ENCODE assay signal across 7 mouse cellular contexts in genomic region chr7:81991611-81992061, GRCm38 (mm10). TPM values are rescaled to one million over a fixed set of nuclear protein-coding genes. Genes with fewer than 3 reads are reported as not detected.
DNase-seq lines count a peak whose midpoint lies in the region; ATAC-seq lines count a peak whose summit lies in the region.

No protein-coding gene starts in this region.

- no peaks in the 10 kb centered on the region for H3K9me3 ChIP-seq in forebrain, embryonic 14.5 days (replicated peaks; ENCODE audit: control insufficient read depth, low read length)
- no peaks in the 10 kb centered on the region for H3K9me3 ChIP-seq in liver, embryonic 12.5 days (replicated peaks)
- H3K9me3 ChIP-seq in stomach, embryonic 15.5 days = no peaks in the 10 kb centered on the region

- ATAC-seq in forebrain, embryonic 14.5 days = no peak
- ATAC-seq in liver, embryonic 12.5 days = no peak
- no peak for ATAC-seq in stomach, embryonic 15.5 days (ENCODE audit: insufficient read depth, low FRiP score, low read depth)

- peaks cover 71% of the 10 kb centered on the region for H3K27me3 ChIP-seq in forebrain, embryonic 14.5 days (replicated peaks; ENCODE audit: control insufficient read depth, insufficient read depth, low read length)
- H3K27me3 ChIP-seq in liver, embryonic 12.5 days (replicated peaks) = peaks cover 83% of the 10 kb centered on the region
- H3K27me3 ChIP-seq in stomach, embryonic 15.5 days (replicated peaks) = peaks cover 35% of the 10 kb centered on the region

- no peak overlapping the region for H3K27ac ChIP-seq in forebrain, embryonic 14.5 days (ENCODE audit: low read depth, low read length)
- no peak overlapping the region for H3K27ac ChIP-seq in liver, embryonic 12.5 days
- H3K27ac ChIP-seq in stomach, embryonic 15.5 days = no peak overlapping the region

- peak overlapping the region; percentile 47 for H3K4me3 ChIP-seq in forebrain, embryonic 14.5 days (ENCODE audit: low read depth, low read length)
- peak overlapping the region; percentile 54 for H3K4me3 ChIP-seq in liver, embryonic 12.5 days
- H3K4me3 ChIP-seq in stomach, embryonic 15.5 days (replicated peaks) = peak overlapping the region; percentile 54

- under 1% methylated on average over 36 of the region's 36 CpGs for WGBS in forebrain, embryonic 14.5 days
- WGBS in liver, embryonic 12.5 days (ENCODE audit: insufficient replicate concordance) = 2% methylated on average over 36 of the region's 36 CpGs
- WGBS in stomach, embryonic 15.5 days = under 1% methylated on average over 35 of the region's 36 CpGs

- DNase-seq in 3134 (ENCODE audit: extremely low read depth, insufficient read length, low spot score) (peak; percentile 69), 3T3-L1 (ENCODE audit: low read depth, low spot score) (peak; percentile 27)
- peak; percentile 42 for DNase-seq in forebrain, embryonic 14.5 days (ENCODE audit: low spot score)
- DNase-seq in right cerebral cortex, postnatal 10 days (ENCODE audit: low spot score in 2 of 2) = no peak
- DNase-seq in layer of hippocampus, adult 9-11 months = no peak

- H3K9ac ChIP-seq in forebrain, embryonic 14.5 days (ENCODE audit: low read length) = peak overlapping the region; percentile 46
- H3K9ac ChIP-seq in liver, embryonic 12.5 days = no peak overlapping the region
- H3K9ac ChIP-seq in stomach, embryonic 15.5 days = no peak overlapping the region

- H3K4me2 ChIP-seq in forebrain, embryonic 14.5 days (ENCODE audit: low read length) = peak overlapping the region; percentile 91
- peak overlapping the region; percentile 64 for H3K4me2 ChIP-seq in liver, embryonic 12.5 days
- H3K4me2 ChIP-seq in stomach, embryonic 15.5 days = peak overlapping the region; percentile 96

- H3K36me3 ChIP-seq in forebrain, embryonic 14.5 days (ENCODE audit: control insufficient read depth, insufficient read depth, low read length) = no peaks in the 10 kb centered on the region
- H3K36me3 ChIP-seq in liver, embryonic 12.5 days = no peaks in the 10 kb centered on the region
- no peaks in the 10 kb centered on the region for H3K36me3 ChIP-seq in stomach, embryonic 15.5 days

- H3K4me1 ChIP-seq in forebrain, embryonic 14.5 days (ENCODE audit: control insufficient read depth, insufficient read depth, low read length) = no peaks in the 10 kb centered on the region
- peaks cover 9% of the 10 kb centered on the region; the same call in 1 of the 2 replicates for H3K4me1 ChIP-seq in liver, embryonic 12.5 days
- H3K4me1 ChIP-seq in stomach, embryonic 15.5 days = peaks cover 16% of the 10 kb centered on the region

RNA-seq across cellular contexts. Expression of gene Bnc1, which starts 0.5 kb away (rescaled TPM):
- 0.06 and 0.15 TPM in 2 replicates for polyA plus RNA-seq in forebrain, embryonic 14.5 days (2014; fragmentation: Nextera tagmentation; extraction: Ambion mirVana)
- 1.8 and 1.9 TPM in 2 replicates for polyA plus RNA-seq in liver, embryonic 12.5 days (2016; fragmentation: Nextera tagmentation; extraction: Ambion mirVana)
- 3.8 and 4.0 TPM in 2 replicates for polyA plus RNA-seq in stomach, embryonic 15.5 days (2015; fragmentation: Nextera tagmentation; extraction: Ambion mirVana)

RNA-seq across cellular contexts. Expression of gene Hdgfl3, which starts 57.4 kb away (rescaled TPM):
- 62.2 and 62.3 TPM in 2 replicates for polyA plus RNA-seq in forebrain, embryonic 14.5 days (2014; fragmentation: Nextera tagmentation; extraction: Ambion mirVana)
- polyA plus RNA-seq in liver, embryonic 12.5 days (2016; fragmentation: Nextera tagmentation; extraction: Ambion mirVana) = 2.0 and 2.5 TPM in 2 replicates
- polyA plus RNA-seq in stomach, embryonic 15.5 days (2015; fragmentation: Nextera tagmentation; extraction: Ambion mirVana) = 12.0 and 12.4 TPM in 2 replicates

Comparison
In these comparisons a context has a peak if more than half of its experiments do, and no peak if none do; other contexts are left out.
1. DNase-seq: peak in 3134 (single experiment), 3T3-L1 (single experiment) and forebrain, embryonic 14.5 days (single experiment); none in right cerebral cortex, postnatal 10 days (0 of 2) and layer of hippocampus, adult 9-11 months (single experiment).
2. Peak in every context shown above with its lines, with median percentiles within 50 percentile points of each other: H3K4me2 ChIP-seq and H3K4me3 ChIP-seq.